Mouse (Mus musculus): ENCODE data around the gene Sh3gl3. TPM values are rescaled to one million over a fixed set of nuclear protein-coding genes. Genes with fewer than 3 reads are reported as not detected.
A peak's percentile ranks its signal among the peaks of the same experiment; 100 is the strongest.

The Sh3gl3 gene
- total and polyA plus RNA-seq, 3 experiments = not detected

GRCm38 (mm10) chr7:82174571-82175326 lies 1.1 kb downstream of the Sh3gl3 start:
- no peak for TF ChIP-seq ELF1 (IDR thresholded peaks at IDR 0.05; ENCODE audit: low read depth, low read length)
- no peak for TF ChIP-seq MAZ (IDR thresholded peaks at IDR 0.05; ENCODE audit: low read depth, low read length)
- TF ChIP-seq NELFE (IDR thresholded peaks at IDR 0.05; ENCODE audit: low read depth, low read length) = no peak
- Histone ChIP-seq H3K9ac (ENCODE audit: insufficient read depth, low read depth) (no peak overlapping the region), H3K27me3 (replicated peaks) (no peaks in the 10 kb centered on the region), H3K36me3 (replicated peaks in 1 of 2; ENCODE audit: control insufficient read depth in 1 of 2, insufficient read depth in 1 of 2, low read length in 1 of 2) (no peaks in the 10 kb centered on the region), H3K4me1 (ENCODE audit: control insufficient read depth in 1 of 2, insufficient read depth in 2 of 2) (no peaks in the 10 kb centered on the region), H3K4me3 (replicated peaks in 1 of 3; ENCODE audit: low read depth in 2 of 3, low read length in 2 of 3, poor library complexity in 1 of 3) (no peak overlapping the region), H3K79me2 (replicated peaks; ENCODE audit: control insufficient read depth, extremely low read depth, insufficient read depth, poor library complexity, severe bottlenecking) (no peaks in the 10 kb centered on the region), H3K9me3 (replicated peaks; ENCODE audit: low read length) (peaks cover 12% of the 10 kb centered on the region), H3K4me2 (ENCODE audit: insufficient read depth, low read depth, poor library complexity, severe bottlenecking) (no peak overlapping the region), H3K27ac (ENCODE audit: insufficient read depth, low read depth) (no peak overlapping the region)
- no peak for DNase-seq (ENCODE audit: extremely low read depth)
- dilution Hi-C loops (cut with MboI; ENCODE audit: extremely low pct_ligation_motif_present, extremely low pct_unique_long_range_greater_than_20kb, low sequenced_read_pairs) (no loop called here), in situ Hi-C loops (cut with MboI; ENCODE audit: low pct_ligation_motif_present, low pct_unique_long_range_greater_than_20kb, low sequenced_read_pairs) (no loop called here)

- H3K4me1 ChIP-seq (ENCODE audit: control insufficient read depth in 1 of 2, insufficient read depth in 2 of 2) = no peaks in the 10 kb centered on the region
- H3K9ac ChIP-seq (ENCODE audit: insufficient read depth, low read depth) = no peak overlapping the region
- no peak overlapping the region for H3K4me2 ChIP-seq (ENCODE audit: insufficient read depth, low read depth, poor library complexity, severe bottlenecking)
- H3K27ac ChIP-seq (ENCODE audit: insufficient read depth, low read depth) = no peak overlapping the region
- in situ Hi-C loops (cut with MboI; ENCODE audit: low pct_ligation_motif_present, low pct_unique_long_range_greater_than_20kb, low sequenced_read_pairs) = no loop called here
- DNase-seq (ENCODE audit: extremely low read depth) = no peak
- H3K36me3 ChIP-seq (replicated peaks in 1 of 2; ENCODE audit: control insufficient read depth in 1 of 2, insufficient read depth in 1 of 2, low read length in 1 of 2) = no peaks in the 10 kb centered on the region
- no peaks in the 10 kb centered on the region for H3K79me2 ChIP-seq (replicated peaks; ENCODE audit: control insufficient read depth, extremely low read depth, insufficient read depth, poor library complexity, severe bottlenecking)
- peaks cover 12% of the 10 kb centered on the region for H3K9me3 ChIP-seq (replicated peaks; ENCODE audit: low read length)
- no peak overlapping the region for H3K4me3 ChIP-seq (replicated peaks in 1 of 3; ENCODE audit: low read depth in 2 of 3, low read length in 2 of 3, poor library complexity in 1 of 3)
- H3K27me3 ChIP-seq (replicated peaks) = no peaks in the 10 kb centered on the region
- TF ChIP-seq ZNF384 (IDR thresholded peaks at IDR 0.05; ENCODE audit: low read depth, low read length) = no peak
- no peak for TF ChIP-seq MAFK (IDR thresholded peaks at IDR 0.05; ENCODE audit: insufficient replicate concordance, low read length)
- no peak for TF ChIP-seq MXI1 (IDR thresholded peaks at IDR 0.05; ENCODE audit: low read depth, low read length)
- TF ChIP-seq GABPA (IDR thresholded peaks at IDR 0.05; ENCODE audit: insufficient replicate concordance, low read depth, low read length) = no peak
- no peak for TF ChIP-seq RCOR1 (conservative IDR thresholded peaks at IDR 0.05; ENCODE audit: low read depth, low read length)
- TF ChIP-seq UBTF (IDR thresholded peaks at IDR 0.05; ENCODE audit: low read depth, low read length) = no peak
- dilution Hi-C loops (cut with MboI; ENCODE audit: extremely low pct_ligation_motif_present, extremely low pct_unique_long_range_greater_than_20kb, low sequenced_read_pairs) = no loop called here
Observed at GRCm38 (mm10) chr7:82175327-82175721, 1.7 kb downstream of the Sh3gl3 start.

GRCm38 (mm10) chr7:82176192-82176591 lies 2.6 kb downstream of the Sh3gl3 start:
- H3K4me3 ChIP-seq (replicated peaks in 1 of 3; ENCODE audit: low read depth in 2 of 3, low read length in 2 of 3, poor library complexity in 1 of 3) = no peak overlapping the region
- no peak for DNase-seq (ENCODE audit: extremely low read depth)
- H3K4me1 ChIP-seq (ENCODE audit: control insufficient read depth in 1 of 2, insufficient read depth in 2 of 2) = no peaks in the 10 kb centered on the region
- peak in 1 of 2 experiments; percentile 6; a peak in 1 of 4 replicates for TF ChIP-seq CTCF (conservative IDR thresholded peaks at IDR 0.05 in 1 of 2, IDR thresholded peaks at IDR 0.05 in 1 of 2; ENCODE audit: low read depth in 2 of 2, low read length in 2 of 2)
- TF ChIP-seq ZNF384 (IDR thresholded peaks at IDR 0.05; ENCODE audit: low read depth, low read length) = no peak
- no peak for TF ChIP-seq UBTF (IDR thresholded peaks at IDR 0.05; ENCODE audit: low read depth, low read length)
- H3K4me2 ChIP-seq (ENCODE audit: insufficient read depth, low read depth, poor library complexity, severe bottlenecking) = no peak overlapping the region
- in situ Hi-C loops (cut with MboI; ENCODE audit: low pct_ligation_motif_present, low pct_unique_long_range_greater_than_20kb, low sequenced_read_pairs) = no loop called here
- H3K36me3 ChIP-seq (replicated peaks in 1 of 2; ENCODE audit: control insufficient read depth in 1 of 2, insufficient read depth in 1 of 2, low read length in 1 of 2) = no peaks in the 10 kb centered on the region
- dilution Hi-C loops (cut with MboI; ENCODE audit: extremely low pct_ligation_motif_present, extremely low pct_unique_long_range_greater_than_20kb, low sequenced_read_pairs) = no loop called here
- H3K27ac ChIP-seq (ENCODE audit: insufficient read depth, low read depth) = no peak overlapping the region
- no peak overlapping the region for H3K9ac ChIP-seq (ENCODE audit: insufficient read depth, low read depth)
- no peaks in the 10 kb centered on the region for H3K79me2 ChIP-seq (replicated peaks; ENCODE audit: control insufficient read depth, extremely low read depth, insufficient read depth, poor library complexity, severe bottlenecking)
- H3K9me3 ChIP-seq (replicated peaks; ENCODE audit: low read length) = peaks cover 9% of the 10 kb centered on the region
- no peaks in the 10 kb centered on the region for H3K27me3 ChIP-seq (replicated peaks)

Data from CH12.LX (cell line).